Mouse (Mus musculus): ENCODE data around the gene Secisbp2. TPM values are rescaled to one million over a fixed set of nuclear protein-coding genes. Genes with fewer than 3 reads are reported as not detected.

The Secisbp2 gene
- total RNA-seq, 4 experiments from 2014 or later = 18.9 to 21.5 (median 21.0) TPM

DNA sequence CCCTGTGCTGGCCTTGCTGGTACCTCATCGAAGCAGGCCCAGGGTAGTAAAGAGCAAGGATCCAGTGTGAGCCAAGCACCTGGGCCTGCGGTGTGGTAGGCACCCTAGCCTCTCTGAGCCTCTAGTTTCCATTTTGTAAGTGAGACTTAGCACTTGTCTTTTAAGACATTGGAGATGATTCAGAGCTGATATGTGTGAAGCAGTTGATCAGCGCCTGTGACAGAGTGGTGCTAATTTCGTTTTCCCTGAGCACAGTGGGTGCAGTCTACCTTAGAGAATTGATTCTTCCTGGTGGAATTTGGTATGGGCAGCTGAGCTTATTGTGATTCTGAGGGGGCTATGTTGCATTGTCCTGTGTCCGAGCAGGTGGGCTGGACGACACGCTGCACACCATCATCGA lies 30.1 kb downstream of the Secisbp2 start:
- no peak for DNase-seq (ENCODE audit: low spot score in 2 of 2)

DNA sequence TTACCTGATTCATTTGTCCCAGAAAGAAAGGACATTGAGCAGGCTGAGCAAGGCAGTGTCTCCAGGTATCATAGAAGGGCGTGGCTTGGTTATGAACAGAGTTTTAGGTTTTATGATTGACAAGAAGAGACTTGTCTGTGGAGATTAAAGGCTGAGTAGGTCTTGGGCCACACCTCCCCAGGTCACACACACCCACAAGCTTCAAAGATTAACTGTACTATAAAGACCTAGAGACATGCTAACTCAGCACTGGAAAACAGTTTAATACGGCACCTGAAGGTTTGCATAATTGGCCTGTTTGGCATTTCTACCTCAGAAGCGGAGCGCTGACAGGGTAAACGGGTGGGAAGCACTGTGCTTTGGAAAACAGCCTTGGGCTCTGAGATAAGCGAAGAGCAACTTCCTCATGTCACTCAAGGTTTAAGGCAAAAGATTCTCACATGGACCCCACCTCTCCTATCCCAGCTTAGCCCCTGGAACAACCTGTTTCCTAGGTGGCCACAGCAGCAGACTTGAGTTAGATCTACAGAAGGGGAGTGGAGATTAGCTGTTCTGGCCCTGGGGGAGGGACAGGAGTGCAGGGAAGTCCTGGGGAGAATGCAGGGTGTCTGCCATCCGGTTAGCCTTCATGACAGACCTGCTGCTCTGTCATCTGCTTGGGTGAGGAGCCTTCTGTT lies 33.9 kb downstream of the Secisbp2 start:
- DNase-seq (ENCODE audit: low spot score in 2 of 2) = no peak

DNA sequence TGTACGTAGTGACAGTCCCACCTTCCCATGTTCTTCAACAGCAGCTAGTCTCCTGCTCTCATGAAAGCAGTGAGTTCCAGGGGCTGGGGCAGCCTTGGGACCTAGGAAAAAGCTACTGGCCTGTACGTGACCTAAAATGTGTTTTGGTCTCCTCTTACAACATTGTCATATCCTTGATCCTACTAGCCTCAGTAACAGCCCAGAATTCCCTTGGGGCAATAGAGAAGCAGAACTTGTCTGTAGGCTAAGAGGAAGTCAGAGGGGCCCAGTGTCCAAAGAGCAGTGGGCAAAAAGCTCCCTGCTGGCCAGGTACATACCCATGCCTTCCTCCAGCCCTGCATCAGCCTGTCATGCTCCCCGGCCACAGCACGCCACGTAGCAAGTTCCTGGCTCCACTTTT lies 35.5 kb downstream of the Secisbp2 start:
- DNase-seq (ENCODE audit: low spot score in 2 of 2) = no peak

DNA sequence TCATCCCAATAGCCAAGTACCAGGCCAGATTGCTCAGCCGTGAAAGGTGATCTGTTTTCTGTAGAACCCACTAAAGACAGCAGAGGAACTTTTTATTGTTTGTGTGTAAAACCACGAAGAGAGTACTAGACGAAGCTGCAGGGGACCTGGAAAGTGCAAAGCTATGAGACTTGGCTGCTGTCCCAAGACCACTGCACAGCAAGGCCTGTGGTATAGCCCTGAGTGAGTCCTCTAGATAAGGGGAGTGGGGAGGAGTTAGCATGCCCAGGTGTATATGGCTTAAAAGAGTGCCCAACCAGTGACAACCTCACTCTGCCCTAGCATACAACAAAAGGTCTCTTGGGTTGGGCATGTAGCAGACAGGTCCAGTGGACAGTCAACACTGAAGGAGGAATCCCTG lies 37.2 kb downstream of the Secisbp2 start:
- no peak for DNase-seq (ENCODE audit: low spot score in 2 of 2)

DNA sequence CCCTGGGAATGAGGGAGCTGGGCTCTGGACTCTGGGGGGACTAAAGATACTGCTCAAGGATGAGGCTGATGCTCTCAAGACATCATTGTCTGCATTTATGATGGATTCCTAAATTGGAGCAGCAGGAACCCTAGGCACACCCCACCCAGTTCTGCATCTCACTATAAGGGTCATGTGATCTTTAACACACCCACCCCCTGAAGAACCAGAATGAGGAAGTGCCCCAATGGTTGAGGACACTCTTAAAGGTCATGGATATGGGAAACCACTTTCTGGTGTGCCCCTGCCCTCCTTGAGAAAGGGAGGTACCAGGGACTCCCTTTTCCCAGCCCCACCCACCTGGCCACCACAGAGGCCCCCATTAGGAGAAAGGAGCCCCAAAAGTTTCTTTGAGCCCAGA lies 45.0 kb downstream of the Secisbp2 start:
- no peak for DNase-seq (ENCODE audit: low spot score in 2 of 2)

DNA sequence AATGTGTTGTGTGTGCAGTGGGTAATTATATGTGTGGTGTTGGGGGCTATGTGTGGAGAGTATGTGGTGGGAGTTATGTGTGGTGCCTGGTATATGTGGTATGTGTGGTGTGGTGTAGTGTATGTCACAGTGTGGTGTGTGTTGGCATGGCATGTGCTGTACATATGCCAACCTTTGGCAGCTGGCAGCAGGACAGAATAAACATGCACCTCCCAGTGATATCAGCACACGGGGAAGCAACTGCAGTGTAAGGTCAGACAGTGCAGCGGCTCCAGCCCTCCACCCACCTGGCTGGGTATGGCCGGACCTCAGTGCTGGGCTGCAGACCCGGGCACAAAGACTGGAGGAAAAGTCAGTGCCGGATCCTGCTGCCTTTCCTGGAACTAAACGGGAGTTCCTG lies 46.0 kb downstream of the Secisbp2 start:
- DNase-seq (ENCODE audit: low spot score in 2 of 2) = no peak

DNA sequence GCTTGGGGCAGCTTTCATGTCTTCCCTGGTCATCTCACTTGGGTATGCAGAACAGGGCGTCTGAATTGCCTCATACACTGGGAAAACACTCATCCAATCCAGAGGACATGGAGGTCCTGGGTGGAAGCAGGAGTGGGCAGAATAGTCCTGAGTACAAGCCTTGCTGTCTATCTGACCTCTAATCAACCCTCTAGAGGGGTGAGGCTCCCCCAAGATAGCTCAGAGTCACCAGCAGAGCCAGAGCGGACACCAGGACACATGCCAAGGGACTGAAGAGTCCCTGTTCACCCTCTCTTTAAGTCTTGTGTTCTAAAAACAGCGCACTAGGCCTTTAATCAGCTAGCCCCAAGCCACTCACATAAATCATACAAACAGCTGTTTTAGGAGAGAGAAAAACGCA lies 46.4 kb downstream of the Secisbp2 start:
- no peak for DNase-seq (ENCODE audit: low spot score in 2 of 2)

DNA sequence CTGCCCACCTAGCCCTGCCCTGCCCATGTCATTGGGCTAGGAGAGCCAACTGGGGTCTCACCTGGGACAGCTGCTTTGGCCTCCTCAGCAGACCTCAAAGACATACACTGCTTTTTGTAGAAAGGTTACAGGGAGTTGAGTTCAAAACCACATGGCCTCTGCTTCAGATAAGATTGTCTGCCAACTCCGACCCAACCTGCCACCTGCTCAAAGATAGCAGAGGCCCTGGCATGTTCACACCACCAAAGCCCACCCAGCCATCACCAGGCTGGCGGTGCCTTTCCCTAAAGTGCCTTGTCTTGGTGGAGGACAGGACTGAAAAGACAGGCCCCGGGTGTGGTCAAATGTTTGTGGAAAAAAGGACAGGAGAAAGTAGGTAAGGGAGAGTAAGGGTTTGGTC lies 46.8 kb downstream of the Secisbp2 start:
- no peak for DNase-seq (ENCODE audit: low spot score in 2 of 2)

DNA sequence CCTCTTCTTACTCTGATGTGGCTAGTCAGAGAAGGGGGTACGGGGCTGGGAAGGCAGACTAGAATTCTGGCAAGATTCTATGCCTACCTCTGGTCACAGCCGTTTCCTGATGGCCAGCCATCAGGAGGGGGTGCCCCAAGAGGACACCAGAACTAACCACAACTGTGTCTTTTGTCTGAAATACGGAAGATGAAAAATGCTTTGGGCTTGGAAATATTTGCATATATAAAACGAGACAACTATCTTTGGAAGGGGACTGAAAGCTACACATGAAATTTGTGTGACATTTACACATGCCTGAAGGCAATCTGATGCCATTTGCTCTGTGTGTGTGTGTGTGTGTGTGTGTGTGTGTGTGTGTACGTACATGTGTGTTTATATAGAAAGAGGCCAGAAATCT lies 52.4 kb downstream of the Secisbp2 start:
- DNase-seq (ENCODE audit: low spot score in 2 of 2) = no peak

DNA sequence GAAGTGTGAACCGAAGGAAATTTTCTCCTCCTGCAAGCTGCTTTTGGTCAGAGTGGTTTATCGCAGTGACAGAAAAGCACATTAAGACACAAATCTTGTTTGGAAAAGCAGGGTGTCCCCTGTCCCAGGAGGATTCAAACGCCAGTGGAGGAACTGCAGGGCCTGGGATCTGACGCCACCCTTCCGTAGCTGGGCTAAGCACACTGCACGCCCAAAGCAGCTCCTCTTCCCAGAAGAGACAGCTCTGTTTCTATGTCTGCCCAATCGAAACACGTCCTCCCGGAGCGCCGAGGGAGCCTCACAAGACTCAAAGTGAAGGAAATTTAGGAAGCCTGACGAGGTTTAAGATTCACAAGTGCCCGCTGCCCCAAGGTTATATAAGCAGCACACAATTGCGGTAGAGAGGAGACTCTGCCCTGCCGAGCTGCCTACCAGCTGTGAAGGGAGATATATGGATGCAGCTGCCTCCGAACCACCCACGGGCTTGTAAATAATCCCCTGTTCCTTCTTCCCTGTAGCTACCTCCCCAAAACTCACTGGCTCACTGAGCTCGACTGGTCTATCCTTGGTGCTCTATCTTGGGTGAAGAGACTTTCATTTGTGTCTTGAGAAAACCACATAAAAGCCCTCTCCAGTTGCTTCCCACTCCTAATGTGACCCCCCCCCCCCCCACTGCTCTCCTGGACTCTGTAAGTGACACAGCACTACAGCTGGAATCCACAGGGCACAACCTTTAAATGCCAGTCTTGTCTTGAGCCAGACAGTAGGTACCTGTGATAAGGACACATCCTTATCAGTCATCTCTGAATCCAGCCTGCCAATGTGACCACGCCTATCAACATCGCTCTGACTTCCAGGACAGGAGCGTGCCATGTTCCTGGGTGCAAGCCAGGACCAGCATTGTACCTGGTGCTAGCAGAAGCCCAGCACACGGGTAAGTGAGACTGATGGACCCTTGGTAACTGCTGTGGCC lies 54.7 kb downstream of the Secisbp2 start:
- DNase-seq (ENCODE audit: low spot score in 2 of 2) = no peak

DNA sequence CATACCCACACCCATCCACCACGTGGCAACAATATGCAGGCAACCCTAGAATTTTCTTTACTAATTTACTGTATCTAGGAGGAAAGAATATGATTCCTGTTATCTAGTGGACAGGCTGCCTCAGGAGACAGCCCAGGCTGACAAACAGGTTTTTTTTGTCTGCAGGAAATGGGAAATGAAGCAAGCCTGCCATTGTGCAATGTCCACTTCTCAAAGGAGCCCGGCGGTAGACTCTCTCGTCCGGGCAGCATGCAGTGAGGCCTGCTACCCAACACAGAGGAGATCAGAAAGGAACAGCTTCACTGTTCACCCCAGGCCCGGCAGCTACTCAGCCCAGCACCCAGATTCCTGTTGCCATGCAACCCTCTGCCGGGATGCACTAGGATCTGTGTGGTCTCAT lies 59.2 kb downstream of the Secisbp2 start:
- no peak for DNase-seq (ENCODE audit: low spot score in 2 of 2)

DNA sequence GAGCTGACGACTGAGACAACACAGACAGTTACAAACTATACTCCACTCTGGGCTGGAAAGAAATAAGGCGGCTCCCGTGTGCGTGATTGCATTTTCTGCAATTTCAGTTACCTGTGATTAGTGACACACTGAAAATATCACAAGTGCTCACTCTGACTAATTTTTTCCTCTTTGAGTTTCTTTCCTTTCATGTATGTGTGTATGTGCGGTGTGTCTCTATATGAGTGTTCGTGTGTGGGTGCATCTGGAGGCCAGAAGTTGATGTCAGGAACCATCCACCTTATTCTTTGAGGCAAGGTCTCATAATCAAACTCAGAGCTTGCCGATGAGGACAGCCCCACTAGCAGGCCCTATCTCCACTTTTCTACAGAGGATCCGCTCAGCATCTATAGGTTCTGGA lies 60.5 kb downstream of the Secisbp2 start:
- no peak for DNase-seq (ENCODE audit: low spot score in 2 of 2)

DNA sequence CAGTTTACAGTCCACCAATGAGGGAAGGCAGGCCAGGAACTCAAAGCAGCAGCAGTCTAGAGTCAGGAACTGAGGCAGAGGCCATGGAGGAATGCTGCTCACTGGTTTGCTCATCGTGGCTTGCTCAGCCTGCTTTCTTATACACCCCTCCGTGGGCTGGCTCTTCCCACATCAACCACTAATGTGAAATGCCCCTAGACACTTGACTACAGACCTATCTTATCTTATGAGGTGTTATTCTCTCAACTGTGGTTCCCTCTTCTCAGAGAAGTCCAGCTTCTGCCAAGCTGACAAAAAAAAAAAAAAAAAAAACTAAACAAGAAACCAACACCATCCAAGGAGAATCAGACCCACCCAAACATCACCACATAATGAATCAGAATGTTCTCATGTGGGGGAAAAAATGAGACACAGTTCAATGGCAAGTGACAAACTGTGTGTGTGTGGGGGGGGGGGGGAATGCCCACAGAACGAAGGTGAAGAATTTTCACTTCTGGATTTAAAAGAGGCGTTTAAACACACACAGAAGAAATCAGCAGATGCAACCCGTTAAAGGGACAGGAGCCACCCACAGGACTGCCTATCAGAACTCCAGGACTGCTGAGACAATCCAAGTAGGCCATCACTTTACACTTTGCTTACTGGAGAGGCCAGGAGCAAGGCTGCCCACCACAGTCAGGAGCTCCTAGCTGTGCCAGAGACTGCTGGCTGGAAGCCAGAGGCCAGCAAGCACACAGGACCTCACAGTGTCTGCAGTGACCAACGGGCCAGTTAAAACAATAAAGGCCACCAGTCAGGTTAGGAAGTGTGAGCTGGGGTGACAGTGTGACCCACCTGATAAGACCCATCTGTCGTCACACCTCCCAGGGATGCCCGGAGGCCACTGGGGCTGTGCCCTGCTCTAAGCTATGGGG lies 65.1 kb downstream of the Secisbp2 start:
- DNase-seq (ENCODE audit: low spot score in 2 of 2) = no peak

DNA sequence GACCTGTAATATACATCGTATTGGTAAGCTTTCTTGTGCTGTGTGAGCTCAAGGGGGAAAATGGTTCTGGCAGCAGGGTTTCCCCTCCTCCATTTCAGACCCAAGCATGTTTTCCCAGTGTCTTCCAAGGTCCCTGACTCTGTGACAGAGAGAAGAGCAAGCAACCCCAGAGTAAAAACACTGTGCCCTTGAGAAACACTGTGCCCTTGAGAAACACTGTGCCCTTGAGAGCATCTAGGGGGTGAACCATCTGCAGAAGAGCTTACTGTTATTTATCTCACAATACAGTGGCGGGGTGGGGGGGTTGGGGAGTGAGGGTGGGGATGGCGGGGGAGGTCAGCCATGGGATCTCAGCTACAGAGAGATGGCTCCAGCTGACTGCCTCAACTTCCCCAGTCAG lies 67.8 kb downstream of the Secisbp2 start:
- DNase-seq (ENCODE audit: low spot score in 2 of 2) = no peak

DNA sequence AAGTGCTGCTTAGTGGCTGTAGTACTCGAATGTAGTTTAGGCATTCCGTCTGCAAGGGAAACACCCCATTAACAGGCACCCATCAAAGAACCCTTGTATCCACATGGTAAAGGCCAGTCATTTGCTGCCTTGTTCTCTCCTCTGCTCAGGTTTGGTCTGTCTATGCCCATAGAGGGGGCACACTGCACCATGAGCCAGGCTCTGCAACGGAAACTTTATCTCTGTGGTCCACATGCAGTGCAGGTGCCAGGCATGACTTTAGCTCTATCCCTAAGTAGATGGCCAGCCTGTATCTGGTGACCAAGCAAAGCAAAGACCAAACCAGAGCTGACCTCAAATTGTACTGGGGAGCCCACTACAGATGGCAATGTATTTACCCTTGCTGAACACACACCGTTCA lies 69.1 kb downstream of the Secisbp2 start:
- no peak for DNase-seq (ENCODE audit: low spot score in 2 of 2)

DNA sequence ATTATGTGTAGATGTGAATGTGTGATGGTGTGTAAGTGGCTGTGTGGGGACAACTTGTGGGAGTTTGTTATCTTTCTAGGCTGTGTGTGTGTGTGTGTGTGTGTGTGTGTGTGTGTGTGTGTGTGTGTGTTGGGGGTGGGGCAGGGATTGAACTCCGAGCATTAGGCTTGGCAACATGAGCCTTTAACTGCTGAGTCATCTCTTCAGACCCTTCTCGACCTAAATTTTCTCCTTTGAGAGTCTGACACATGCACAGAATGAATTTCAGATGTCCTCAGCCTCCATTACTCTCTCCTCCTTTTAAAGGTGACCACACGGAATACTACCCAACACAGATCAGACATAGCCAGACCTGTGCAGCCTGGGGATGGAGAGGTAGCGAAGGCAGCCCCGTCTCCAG lies 71.6 kb downstream of the Secisbp2 start:
- DNase-seq (ENCODE audit: low spot score in 2 of 2) = no peak

DNA sequence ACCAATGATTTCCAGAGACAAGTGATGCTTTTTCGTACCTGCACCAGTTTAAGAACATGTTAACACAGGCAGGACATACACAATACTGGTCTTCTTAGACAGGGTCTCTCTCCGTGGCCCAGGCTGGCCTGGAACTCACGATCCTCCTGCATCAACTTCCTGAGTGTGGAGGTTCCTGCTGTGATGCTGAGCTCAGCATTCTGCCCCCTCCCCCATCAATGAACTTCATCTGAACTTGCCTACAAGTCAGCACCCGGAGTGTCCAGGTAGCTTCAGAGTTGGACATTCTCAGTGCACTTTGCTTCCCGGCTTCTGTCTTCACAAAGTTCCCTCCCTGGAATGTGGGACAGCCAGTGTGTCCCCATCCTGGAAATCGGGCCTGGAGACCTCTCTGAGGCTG lies 73.1 kb downstream of the Secisbp2 start:
- no peak for DNase-seq (ENCODE audit: low spot score in 2 of 2)

DNA sequence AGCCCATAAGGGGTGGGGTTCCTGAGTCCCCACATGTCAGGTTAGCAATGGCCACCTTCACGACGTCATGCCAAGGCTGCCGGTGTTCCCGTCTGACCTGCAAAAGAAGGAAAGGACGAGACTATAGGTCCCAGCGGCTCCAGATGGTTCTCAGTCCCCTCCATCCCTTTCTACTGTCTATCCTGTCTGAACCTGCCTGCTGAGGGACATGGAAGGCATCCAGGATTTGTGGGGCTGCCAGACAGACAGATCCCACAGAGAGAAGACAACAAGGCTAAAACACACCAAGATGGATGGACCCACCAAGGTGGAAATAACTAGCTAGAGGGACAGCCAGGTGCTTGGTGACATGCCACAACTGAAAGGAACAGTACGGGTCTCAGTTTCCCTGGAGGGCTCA lies 73.9 kb downstream of the Secisbp2 start:
- no peak for DNase-seq (ENCODE audit: low spot score in 2 of 2)

DNA sequence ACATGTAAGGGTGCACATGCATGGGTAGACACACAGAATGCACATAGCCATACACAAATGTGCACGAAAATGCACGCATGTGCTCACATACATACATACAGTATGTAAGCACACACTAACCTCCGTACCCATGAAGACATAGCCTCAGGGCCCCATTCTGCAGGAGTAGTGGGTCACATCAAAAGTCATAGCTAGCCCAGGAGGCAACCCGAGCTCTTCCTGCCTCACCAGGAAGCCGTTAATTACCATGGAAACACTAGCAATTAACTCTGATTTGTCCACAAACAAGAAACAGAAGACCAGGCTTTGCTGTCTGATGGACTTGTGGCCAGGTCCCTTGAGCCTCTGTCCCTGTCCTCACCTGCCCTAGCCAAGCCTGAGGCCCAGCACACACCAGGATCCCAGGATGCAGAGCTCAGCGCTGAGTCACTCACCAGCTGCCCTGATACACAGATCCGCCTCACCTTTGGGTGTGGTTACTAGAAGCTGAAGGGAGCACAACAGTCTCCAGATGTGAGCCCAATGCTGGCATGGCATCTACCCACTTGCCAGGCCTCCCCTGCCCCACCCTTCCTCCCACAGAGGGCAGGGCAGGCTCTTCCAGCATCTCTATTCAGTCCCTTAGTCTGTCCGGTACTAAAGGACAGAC lies 74.6 kb downstream of the Secisbp2 start:
- no peak for DNase-seq (ENCODE audit: low spot score in 2 of 2)

DNA sequence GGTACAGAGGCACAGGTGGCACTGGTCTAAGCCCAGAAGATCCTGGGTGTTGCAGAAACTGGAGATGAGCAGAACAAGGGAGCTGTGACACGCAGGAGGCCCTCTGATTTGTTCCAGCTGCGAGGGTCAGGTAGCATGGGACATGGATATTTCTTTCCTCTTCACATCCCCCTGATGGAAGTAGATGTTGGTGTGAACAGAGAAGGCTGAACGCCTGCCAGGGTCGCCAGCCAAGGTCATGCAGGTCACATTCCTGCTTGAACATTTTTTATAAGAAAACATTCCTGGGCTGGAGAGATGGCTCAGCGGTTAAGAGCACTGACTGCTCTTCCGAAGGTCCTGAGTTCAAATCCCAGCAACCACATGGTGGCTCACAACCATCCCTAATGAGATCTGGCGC lies 75.9 kb downstream of the Secisbp2 start:
- no peak for DNase-seq (ENCODE audit: low spot score in 2 of 2)

DNA sequence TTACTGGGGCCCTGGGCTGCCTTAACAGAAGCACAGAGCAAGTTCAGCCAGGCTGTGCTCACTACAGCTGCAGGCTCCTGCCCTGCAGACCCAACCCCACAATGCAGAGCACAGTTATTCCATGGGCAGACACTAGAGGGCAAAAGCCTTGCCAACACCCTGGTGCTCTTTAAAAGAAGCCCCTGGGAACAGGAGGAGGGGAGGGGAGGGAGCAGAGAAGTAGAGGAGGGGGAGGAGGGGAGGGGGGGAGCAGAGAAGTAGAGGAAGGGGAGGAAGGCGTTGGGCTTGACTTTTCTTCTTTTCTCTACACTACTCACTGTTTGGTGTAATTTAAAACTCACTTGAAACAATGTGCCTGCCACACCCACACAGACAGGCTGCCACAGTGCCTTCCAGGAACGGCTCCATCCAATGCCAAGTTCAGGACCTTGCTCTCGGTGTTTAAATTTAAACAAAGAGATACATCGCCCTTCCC lies 78.4 kb downstream of the Secisbp2 start:
- no peak for DNase-seq (ENCODE audit: low spot score in 2 of 2)
